Mouse (Mus musculus): ENCODE results near the gene Ddx5. TPM values are rescaled to one million over a fixed set of nuclear protein-coding genes. Genes with fewer than 3 reads are reported as not detected.
"Not testable (repeated sequence)": the region's sequence is repeated elsewhere in the genome, so short reads cannot be mapped to it uniquely, and the experiment has no call there.

The Ddx5 gene
- total and polyA plus RNA-seq, 3 experiments = 202 to 354 (median 328) TPM

- H3K27ac ChIP-seq = peak overlapping the region; percentile 96
- peak; percentile 93 to 94 for DNase-seq
- H3K4me3 ChIP-seq = peak overlapping the region; percentile 99
- peak; percentile 15; the same call in 1 of the 2 replicates for TF ChIP-seq CTCF (IDR thresholded peaks at IDR 0.05)
- TF ChIP-seq POLR2A (IDR thresholded peaks at IDR 0.05; ENCODE audit: insufficient read depth, low read depth, low read length) = peak; percentile 55
- TF ChIP-seq EP300 (IDR thresholded peaks at IDR 0.05; ENCODE audit: insufficient read depth, low read depth, low read length) = no peak; the same call in 1 of the 2 replicates
- no peaks in the 10 kb centered on the region for H3K27me3 ChIP-seq (ENCODE audit: control insufficient read depth, insufficient read depth, low read length)
- peak overlapping the region; percentile 99 for H3K9ac ChIP-seq (ENCODE audit: low read depth, low read length)
- peaks cover 4% of the 10 kb centered on the region for H3K4me1 ChIP-seq (ENCODE audit: control insufficient read depth, insufficient read depth, low read length)
- H3K79me2 ChIP-seq (replicated peaks; ENCODE audit: control insufficient read depth, insufficient read depth, low read length) = peaks cover 1% of the 10 kb centered on the region; the same call in 1 of the 2 replicates
- intact Hi-C loops (cut with DNase I) = loop anchor here (1.0 to 10.0 kb wide), 4 partner anchors 8 to 513 kb away; partner anchors contain the start of genes Polg2, Smarcd2, Smurf2 and Tcam1
- H3K36me3 ChIP-seq (ENCODE audit: control insufficient read depth, insufficient read depth, low read length) = peaks cover 43% of the 10 kb centered on the region
- WGBS = under 1% methylated on average over 65 of the region's 65 CpGs
These were observed 1.6 kb downstream of the Ddx5 start for GRCm38 (mm10) chr11:106787131-106788025.

- intact Hi-C loops (cut with DNase I) = loop anchor here (5.0 to 10.0 kb wide), 3 partner anchors 137 to 510 kb away; partner anchors contain the start of genes Smarcd2, Smurf2 and Tcam1
- DNase-seq = no peak
- Histone ChIP-seq H3K79me2 (replicated peaks; ENCODE audit: control insufficient read depth, insufficient read depth, low read length) (peaks cover 1% of the 10 kb centered on the region; the same call in 1 of the 2 replicates), H3K27me3 (ENCODE audit: control insufficient read depth, insufficient read depth, low read length) (no peaks in the 10 kb centered on the region), H3K4me1 (ENCODE audit: control insufficient read depth, insufficient read depth, low read length) (peaks cover 4% of the 10 kb centered on the region), H3K27ac (no peak overlapping the region; the same call in 1 of the 2 replicates), H3K4me3 (peak overlapping the region; percentile 99), H3K9ac (ENCODE audit: low read depth, low read length) (no peak overlapping the region), H3K36me3 (ENCODE audit: control insufficient read depth, insufficient read depth, low read length) (peaks cover 61% of the 10 kb centered on the region)
- WGBS = 7% methylated on average over 1 of the region's 1 CpGs
- TF ChIP-seq CTCF (IDR thresholded peaks at IDR 0.05) = no peak
- no peak for TF ChIP-seq POLR2A (IDR thresholded peaks at IDR 0.05; ENCODE audit: insufficient read depth, low read depth, low read length)
- TF ChIP-seq EP300 (IDR thresholded peaks at IDR 0.05; ENCODE audit: insufficient read depth, low read depth, low read length) = no peak
These were observed 3.9 kb downstream of the Ddx5 start for GRCm38 (mm10) chr11:106785043-106785442.

- Histone ChIP-seq H3K4me1 (ENCODE audit: control insufficient read depth, insufficient read depth, low read length) (peaks cover 6% of the 10 kb centered on the region), H3K79me2 (replicated peaks; ENCODE audit: control insufficient read depth, insufficient read depth, low read length) (peaks cover 1% of the 10 kb centered on the region; the same call in 1 of the 2 replicates), H3K9ac (ENCODE audit: low read depth, low read length) (no peak overlapping the region), H3K4me3 (no peak overlapping the region), H3K27ac (no peak overlapping the region), H3K27me3 (ENCODE audit: control insufficient read depth, insufficient read depth, low read length) (no peaks in the 10 kb centered on the region), H3K36me3 (ENCODE audit: control insufficient read depth, insufficient read depth, low read length) (peaks cover 64% of the 10 kb centered on the region)
- DNase-seq = no peak
- TF ChIP-seq CTCF (IDR thresholded peaks at IDR 0.05) = no peak
- no peak for TF ChIP-seq POLR2A (IDR thresholded peaks at IDR 0.05; ENCODE audit: insufficient read depth, low read depth, low read length)
- no peak for TF ChIP-seq EP300 (IDR thresholded peaks at IDR 0.05; ENCODE audit: insufficient read depth, low read depth, low read length)
- intact Hi-C loops (cut with DNase I) = loop anchor here (10.0 kb wide), 1 partner anchor 510 kb away; the partner anchor contains the start of genes Smarcd2 and Tcam1
- WGBS = 56% methylated on average over 2 of the region's 2 CpGs
These were observed 4.5 kb downstream of the Ddx5 start for GRCm38 (mm10) chr11:106784476-106784875.

- Histone ChIP-seq H3K4me1 (ENCODE audit: control insufficient read depth, insufficient read depth, low read length) (peaks cover 6% of the 10 kb centered on the region), H3K27me3 (ENCODE audit: control insufficient read depth, insufficient read depth, low read length) (no peaks in the 10 kb centered on the region), H3K27ac (no peak overlapping the region), H3K36me3 (ENCODE audit: control insufficient read depth, insufficient read depth, low read length) (peaks cover 64% of the 10 kb centered on the region), H3K9ac (ENCODE audit: low read depth, low read length) (no peak overlapping the region), H3K4me3 (peak overlapping the region; percentile 1; the same call in 1 of the 2 replicates), H3K79me2 (replicated peaks; ENCODE audit: control insufficient read depth, insufficient read depth, low read length) (peaks cover 1% of the 10 kb centered on the region; the same call in 1 of the 2 replicates)
- TF ChIP-seq POLR2A (IDR thresholded peaks at IDR 0.05; ENCODE audit: insufficient read depth, low read depth, low read length) (no peak), EP300 (IDR thresholded peaks at IDR 0.05; ENCODE audit: insufficient read depth, low read depth, low read length) (no peak), CTCF (IDR thresholded peaks at IDR 0.05) (no peak)
- no peak for DNase-seq
- intact Hi-C loops (cut with DNase I) = loop anchor here (10.0 kb wide), 1 partner anchor 508 kb away; the partner anchor contains the start of genes Smarcd2 and Tcam1
- WGBS = 51% methylated on average over 9 of the region's 9 CpGs
These were observed 5.9 kb downstream of the Ddx5 start for GRCm38 (mm10) chr11:106782841-106783764.

GRCm38 (mm10) chr11:106782271-106782670 lies 6.7 kb downstream of the Ddx5 start:
- H3K79me2 ChIP-seq (replicated peaks; ENCODE audit: control insufficient read depth, insufficient read depth, low read length); H3K4me1 ChIP-seq (ENCODE audit: control insufficient read depth, insufficient read depth, low read length); H3K4me3 ChIP-seq; DNase-seq; H3K9ac ChIP-seq (ENCODE audit: low read depth, low read length); H3K27me3 ChIP-seq (ENCODE audit: control insufficient read depth, insufficient read depth, low read length); H3K27ac ChIP-seq: not testable (repeated sequence)
- H3K36me3 ChIP-seq (ENCODE audit: control insufficient read depth, insufficient read depth, low read length) = peaks cover 67% of the 10 kb centered on the region
- WGBS = 76% methylated on average over 7 of the region's 7 CpGs
- intact Hi-C loops (cut with DNase I) = loop anchor here (10.0 kb wide), 1 partner anchor 507 kb away; the partner anchor contains the start of genes Smarcd2 and Tcam1
